Mouse (Mus musculus) midbrain, postnatal 0 days (tissue): Measurements from ENCODE around the gene Pcca. TPM values are rescaled to one million over a fixed set of nuclear protein-coding genes. Genes with fewer than 3 reads are reported as not detected.

ENCODE experiments used
- ATAC-seq: fragments of 200-750 bp; cut with Nextera tagmentation; 2 replicates; pipeline ENCODE4 v1.8.0; 2017; ENCODE audit warnings: moderate number of reproducible peaks, mild to moderate bottlenecking, moderate TSS enrichment, moderate library complexity; ENCODE audit not compliant: low FRiP score
- DNase-seq: peaks from one replicate; pipeline ENCODE4 v3.0.0-alpha.2; 2015; ENCODE audit warnings: low spot score
- H3K27ac ChIP-seq: fragments of 300-500 bp; sonication (generic); 2 replicates; pipeline ENCODE4 v1.5.1; 2014; ENCODE audit warnings: low read depth, mild to moderate bottlenecking, low read length, mixed read lengths
- H3K27me3 ChIP-seq: fragments of 300-500 bp; sonication (generic); 2 replicates; pipeline ENCODE4 v1.6.1; 2014; ENCODE audit warnings: low read length, control low read depth, mixed read lengths; ENCODE audit not compliant: insufficient read depth
- H3K36me3 ChIP-seq: fragments of 300-500 bp; sonication (generic); 2 replicates; pipeline ENCODE4 v1.6.1; 2014; ENCODE audit warnings: low read length, control low read depth, mixed read lengths; ENCODE audit not compliant: insufficient read depth
- H3K4me1 ChIP-seq: fragments of 300-500 bp; sonication (generic); 2 replicates; pipeline ENCODE4 v1.6.1; 2014; ENCODE audit warnings: mild to moderate bottlenecking, control low read depth, antibody characterized with exemption, low read length, mixed read lengths; ENCODE audit not compliant: insufficient read depth
- H3K4me2 ChIP-seq: fragments of 300-500 bp; sonication (generic); 2 replicates; pipeline ENCODE4 v1.6.1; 2014; ENCODE audit warnings: low read depth, mild to moderate bottlenecking, low read length, mixed read lengths; ENCODE audit not compliant: poor library complexity, severe bottlenecking
- H3K4me3 ChIP-seq: fragments of 300-500 bp; sonication (generic); 2 replicates; pipeline ENCODE4 v1.5.1; 2014; ENCODE audit warnings: low read depth, mild to moderate bottlenecking, low read length, moderate library complexity
- H3K9ac ChIP-seq: fragments of 300-500 bp; sonication (generic); replicated peaks from 2 replicates; pipeline ENCODE4 v1.6.1; 2014; ENCODE audit warnings: mild to moderate bottlenecking, low read length, moderate library complexity, mixed read lengths; ENCODE audit not compliant: poor library complexity, severe bottlenecking
- H3K9me3 ChIP-seq: fragments of 300-500 bp; sonication (generic); 2 replicates; pipeline ENCODE4 v1.6.1; 2016; ENCODE audit warnings: low read length, control low read depth
- CTCF ChIP-seq: IDR thresholded peaks from 2 replicates; pipeline ENCODE4 v1.5.1; 2016; ENCODE audit warnings: antibody characterized with exemption, mild to moderate bottlenecking
- whole genome bisulfite sequencing: fragments of 180-500 bp; shearing (Covaris S2); extraction: QIAGEN DNeasy Blood & Tissue Kit; methylation state at CpG from one replicate; pipeline ENCODE4 v1.1.7; 2014; 5-methylcytosine and 5-hydroxymethylcytosine counted together
- polyA plus RNA-seq: library from polyadenylated mRNA; unstranded; fragments of >200 nt; fragmentation: Nextera tagmentation; extraction: Ambion mirVana; gene quantifications from 2 replicates; pipeline ENCODE4 v1.2.1, GENCODE M21; 2015
- total RNA-seq: library from RNA; depleted of rRNA; stranded (reverse); fragments of >200 nt; gene quantifications from 2 replicates; pipeline ENCODE4 v1.2.3, GENCODE M21; 2014

The Pcca gene
- total and polyA plus RNA-seq, 2 experiments from 2014 or later, result 16.7 to 27.2 TPM

DNA sequence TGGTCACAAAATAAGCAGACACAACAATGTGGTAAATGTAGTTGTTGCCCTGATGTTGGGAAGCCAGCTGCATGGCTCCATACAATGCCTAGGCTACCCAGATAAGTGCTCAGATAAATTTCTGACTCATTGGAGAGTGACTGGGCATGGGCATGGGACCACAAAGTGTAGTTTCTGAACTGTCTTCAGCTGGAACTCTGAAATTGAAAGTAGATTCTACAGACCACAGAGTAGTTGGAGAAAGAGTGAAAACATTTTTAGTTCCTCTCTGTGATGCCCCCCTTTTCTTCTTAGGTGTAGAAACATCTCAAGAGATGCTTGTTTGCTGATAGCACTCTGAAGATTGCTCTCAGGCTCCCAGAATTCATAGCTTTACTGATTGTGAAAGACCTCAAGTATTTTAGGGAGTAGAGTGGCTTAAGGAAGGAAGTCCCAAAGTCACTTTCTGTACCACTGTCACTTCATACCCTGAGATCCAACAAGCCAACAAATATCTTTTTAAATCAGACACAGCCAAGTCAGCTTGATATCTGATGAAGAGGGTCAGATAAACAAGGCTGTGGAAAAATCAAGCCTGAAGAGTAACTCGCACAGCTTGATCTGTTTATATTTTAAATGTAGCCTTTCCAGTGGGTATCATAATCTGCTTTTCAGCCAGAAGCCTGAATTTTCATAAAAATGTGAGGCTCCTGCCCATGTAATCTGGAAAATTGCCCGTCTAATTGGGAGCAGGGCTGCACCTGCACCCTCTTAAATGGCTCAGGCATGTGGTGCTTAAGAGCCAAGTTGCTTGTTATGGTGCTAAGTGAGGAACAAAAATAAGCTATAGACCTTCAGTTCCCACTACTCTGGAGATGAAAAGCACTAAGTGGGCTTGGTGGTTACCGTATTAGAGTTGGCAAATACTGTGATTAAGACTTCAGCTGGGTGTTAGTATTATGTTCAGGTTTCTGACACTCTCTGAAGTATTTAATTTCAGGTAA lies 214.0 kb downstream of the Pcca start:
- ATAC-seq, result no peak
- 62% methylated on average over 3 of the region's 3 CpGs for WGBS

DNA sequence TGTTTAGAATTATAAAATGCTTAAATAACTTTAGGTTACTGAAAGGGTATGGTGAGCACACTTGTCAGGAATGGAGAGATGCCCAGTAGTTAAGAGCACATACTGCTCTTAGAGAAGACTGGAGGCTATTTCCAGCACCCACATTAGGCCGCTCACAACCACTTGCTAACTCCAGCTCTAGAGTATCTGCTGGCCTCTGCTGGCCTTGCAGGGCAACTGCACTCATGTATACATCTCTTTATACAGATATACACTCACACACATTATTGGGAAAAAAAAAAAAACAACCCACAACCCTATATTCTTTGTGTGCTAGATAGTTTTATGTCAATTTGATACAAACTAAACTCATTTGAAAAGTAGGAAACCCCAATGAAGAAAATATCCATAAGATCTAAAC lies 217.4 kb downstream of the Pcca start:
- no peak overlapping the region for H3K9ac ChIP-seq
- no peak for DNase-seq
- peak; percentile 27; the same call in 1 of the 2 replicates for TF ChIP-seq CTCF
- 96% methylated on average over 1 of the region's 1 CpGs for WGBS
- no peak overlapping the region for H3K4me2 ChIP-seq
- ATAC-seq, result no peak
- H3K4me3 ChIP-seq, result no peak overlapping the region
- no peaks in the 10 kb centered on the region for H3K9me3 ChIP-seq
- no peak overlapping the region for H3K27ac ChIP-seq
- no peaks in the 10 kb centered on the region for H3K4me1 ChIP-seq
- no peaks in the 10 kb centered on the region for H3K36me3 ChIP-seq
- H3K27me3 ChIP-seq, result no peaks in the 10 kb centered on the region

More for the DNA sequence above, 214.0 kb downstream of the Pcca start:
- no peaks in the 10 kb centered on the region for H3K9me3 ChIP-seq
- no peaks in the 10 kb centered on the region for H3K27me3 ChIP-seq
- no peak overlapping the region for H3K27ac ChIP-seq
- no peak overlapping the region for H3K9ac ChIP-seq
- H3K36me3 ChIP-seq, result no peaks in the 10 kb centered on the region
- DNase-seq, result no peak
- H3K4me2 ChIP-seq, result no peak overlapping the region
- TF ChIP-seq CTCF, result no peak
- no peaks in the 10 kb centered on the region for H3K4me1 ChIP-seq
- H3K4me3 ChIP-seq, result no peak overlapping the region

DNA sequence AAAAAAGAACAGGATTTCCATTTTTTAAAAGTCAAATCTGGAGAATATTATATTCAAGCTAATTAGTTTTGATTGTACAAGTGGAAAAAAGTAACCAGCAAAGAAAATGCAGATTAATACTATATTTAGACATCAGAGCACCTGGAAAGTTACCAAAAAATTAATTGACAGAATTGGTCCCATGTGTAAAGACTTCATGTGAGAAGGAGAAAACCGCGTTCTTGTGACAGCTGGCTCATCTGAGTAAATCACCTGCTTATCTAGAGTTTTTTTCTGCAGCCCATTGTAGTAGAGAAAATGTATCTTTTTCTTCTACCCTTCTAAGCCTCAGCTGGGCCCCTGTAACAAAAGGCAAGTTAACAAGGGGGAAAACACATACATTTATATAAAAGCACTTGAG lies 219.2 kb downstream of the Pcca start:
- 23% methylated on average over 2 of the region's 2 CpGs for whole genome bisulfite sequencing
- no peak overlapping the region for H3K27ac ChIP-seq
- H3K4me2 ChIP-seq, result no peak overlapping the region
- H3K36me3 ChIP-seq, result no peaks in the 10 kb centered on the region
- H3K9me3 ChIP-seq, result no peaks in the 10 kb centered on the region
- DNase-seq (peak; percentile 52), ATAC-seq (no peak)
- no peaks in the 10 kb centered on the region for H3K4me1 ChIP-seq
- H3K9ac ChIP-seq, result no peak overlapping the region
- no peak for TF ChIP-seq CTCF
- no peak overlapping the region for H3K4me3 ChIP-seq
- H3K27me3 ChIP-seq, result no peaks in the 10 kb centered on the region

DNA sequence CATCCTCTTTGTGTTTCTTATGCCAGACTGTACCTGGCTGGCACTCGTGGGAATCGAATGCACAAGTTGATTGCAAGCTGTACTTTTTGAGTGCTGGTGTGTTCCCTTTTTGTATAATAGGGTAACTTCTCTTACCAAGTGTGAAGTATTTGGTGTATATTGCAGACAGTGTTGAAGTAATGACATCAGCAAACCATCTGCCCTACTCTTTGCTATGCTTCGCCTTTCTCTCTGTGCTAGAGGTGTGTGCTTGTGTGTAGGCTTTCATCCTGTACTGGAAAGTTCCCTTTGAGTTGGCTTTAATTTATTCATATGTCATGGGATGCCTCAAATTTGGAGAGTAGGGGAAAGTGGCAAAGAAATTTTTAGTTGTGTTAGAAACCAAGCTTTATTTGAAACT lies 220.2 kb downstream of the Pcca start:
- Histone ChIP-seq H3K27me3 (no peaks in the 10 kb centered on the region), H3K4me3 (no peak overlapping the region), H3K4me1 (no peaks in the 10 kb centered on the region), H3K9me3 (no peaks in the 10 kb centered on the region), H3K36me3 (no peaks in the 10 kb centered on the region), H3K27ac (no peak overlapping the region), H3K9ac (no peak overlapping the region), H3K4me2 (no peak overlapping the region)
- 86% methylated on average over 3 of the region's 3 CpGs for WGBS
- ATAC-seq (no peak), DNase-seq (no peak)
- TF ChIP-seq CTCF, result no peak

DNA sequence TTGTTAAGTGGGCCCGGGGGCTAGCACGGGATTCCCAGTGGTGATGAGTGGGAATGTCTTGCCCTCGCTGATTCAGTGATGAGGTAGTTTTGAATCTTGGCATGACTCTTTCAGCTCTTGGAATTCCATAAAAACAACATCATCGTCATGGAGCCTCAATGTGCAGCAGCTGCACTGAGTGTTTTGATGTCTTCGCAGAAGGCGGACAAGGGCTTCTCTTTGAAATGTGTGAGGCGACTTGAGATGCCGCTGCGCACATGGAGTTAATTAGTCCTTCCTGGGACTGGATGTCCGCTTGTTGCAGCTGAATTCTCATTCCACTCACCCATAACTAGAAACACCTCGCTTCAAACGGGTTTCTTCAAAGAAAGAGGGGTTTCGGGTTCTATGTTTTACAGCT lies 221.4 kb downstream of the Pcca start:
- Histone ChIP-seq H3K4me2 (no peak overlapping the region), H3K36me3 (no peaks in the 10 kb centered on the region), H3K4me1 (no peaks in the 10 kb centered on the region), H3K27ac (no peak overlapping the region), H3K9me3 (no peaks in the 10 kb centered on the region), H3K9ac (no peak overlapping the region), H3K27me3 (no peaks in the 10 kb centered on the region), H3K4me3 (no peak overlapping the region)
- no peak for TF ChIP-seq CTCF
- ATAC-seq, result no peak
- no peak for DNase-seq
- 68% methylated on average over 13 of the region's 13 CpGs for WGBS

DNA sequence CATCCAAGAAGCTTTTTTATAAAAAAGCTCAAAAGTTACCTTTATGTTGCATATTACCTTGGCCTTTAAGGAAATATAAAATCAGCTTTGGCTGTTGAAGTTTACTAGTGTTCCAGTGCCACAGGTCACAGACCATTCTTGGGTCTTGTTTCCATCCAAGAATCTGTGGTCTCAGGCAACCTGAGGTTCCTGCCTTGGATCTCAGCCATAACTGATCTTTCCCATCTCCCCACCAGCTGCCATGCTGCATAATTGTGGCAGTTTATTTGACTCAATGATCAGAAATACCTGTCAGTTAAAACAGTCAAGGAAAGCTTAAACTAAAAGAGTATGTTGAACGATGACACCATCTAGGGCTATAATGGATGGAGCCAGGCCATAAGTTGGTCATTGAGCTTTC lies 222.5 kb downstream of the Pcca start:
- ATAC-seq, result no peak
- no peak for TF ChIP-seq CTCF
- no peaks in the 10 kb centered on the region for H3K9me3 ChIP-seq
- WGBS, result 94% methylated on average over 1 of the region's 1 CpGs
- H3K4me1 ChIP-seq, result no peaks in the 10 kb centered on the region
- no peak overlapping the region for H3K4me2 ChIP-seq
- no peaks in the 10 kb centered on the region for H3K27me3 ChIP-seq
- no peak for DNase-seq
- no peak overlapping the region for H3K9ac ChIP-seq
- no peak overlapping the region for H3K27ac ChIP-seq
- H3K36me3 ChIP-seq, result no peaks in the 10 kb centered on the region
- no peak overlapping the region for H3K4me3 ChIP-seq
